Mouse (Mus musculus): ENCODE results near the gene Antxr1.

Gene Antxr1

DNA sequence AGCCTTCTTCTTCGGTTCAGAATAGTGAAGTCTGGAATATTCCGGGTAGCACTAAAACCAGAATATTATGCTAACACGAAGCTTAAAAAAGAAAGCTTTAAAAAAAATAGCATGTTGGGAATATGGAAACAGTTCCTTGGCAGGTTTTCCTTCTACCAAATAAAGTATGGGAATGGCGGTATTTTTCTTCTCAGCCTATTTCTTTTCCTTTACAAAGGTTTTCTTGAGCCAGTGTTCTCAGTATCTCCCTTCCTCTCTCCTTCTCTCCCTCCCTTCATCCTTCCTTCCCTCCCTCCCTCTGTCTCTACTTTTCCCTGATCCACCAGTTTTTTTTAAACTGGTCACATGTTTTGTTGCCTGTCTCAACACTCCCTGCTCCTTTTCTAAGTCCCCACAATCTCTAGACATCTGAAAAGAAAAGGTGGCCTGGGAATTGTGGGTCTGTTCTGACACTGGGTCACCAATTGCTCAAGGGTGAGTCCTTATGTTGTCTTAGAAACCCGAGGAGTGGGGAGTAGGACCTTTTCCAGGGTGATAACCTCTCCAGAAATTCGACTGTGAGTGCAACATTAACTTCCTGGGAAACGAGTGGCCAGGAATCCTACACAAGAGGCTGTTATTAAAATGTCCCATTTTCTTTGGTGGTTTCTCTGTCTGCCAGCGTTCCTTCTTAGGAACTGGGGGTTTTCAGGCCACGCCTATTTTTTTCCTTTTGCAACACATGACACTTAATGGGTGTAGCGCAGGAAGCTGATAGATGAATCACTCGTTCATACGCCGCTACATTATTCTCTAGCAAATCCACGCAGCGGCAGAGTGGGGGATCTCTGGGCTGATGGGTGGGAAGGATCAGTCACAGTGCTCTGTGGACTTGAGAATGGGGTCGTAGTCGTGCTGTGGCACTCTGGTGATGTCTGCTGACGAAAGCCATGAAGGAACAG lies 42.4 kb downstream of the Antxr1 start:
- no peak for DNase-seq (ENCODE audit: low spot score)

DNA sequence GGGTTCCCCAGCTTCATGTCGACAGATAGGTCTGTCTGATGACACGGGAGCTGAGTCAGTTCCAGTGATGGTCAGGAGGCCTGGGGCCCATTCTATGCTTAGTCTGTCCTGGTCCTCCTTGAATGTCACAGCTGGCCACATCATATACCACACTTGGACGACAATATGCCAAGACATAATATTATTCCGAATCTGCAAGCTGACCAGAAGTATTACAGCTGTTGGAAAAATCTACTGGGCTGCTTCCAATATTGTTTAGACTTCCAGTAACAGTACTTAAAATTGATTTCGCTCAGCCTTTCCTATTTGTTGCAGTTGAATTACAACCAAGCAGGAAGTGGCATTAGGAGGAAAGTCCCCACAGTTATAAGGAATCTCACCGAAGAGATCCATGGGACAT lies 48.4 kb downstream of the Antxr1 start:
- no peak for DNase-seq (ENCODE audit: low spot score)

DNA sequence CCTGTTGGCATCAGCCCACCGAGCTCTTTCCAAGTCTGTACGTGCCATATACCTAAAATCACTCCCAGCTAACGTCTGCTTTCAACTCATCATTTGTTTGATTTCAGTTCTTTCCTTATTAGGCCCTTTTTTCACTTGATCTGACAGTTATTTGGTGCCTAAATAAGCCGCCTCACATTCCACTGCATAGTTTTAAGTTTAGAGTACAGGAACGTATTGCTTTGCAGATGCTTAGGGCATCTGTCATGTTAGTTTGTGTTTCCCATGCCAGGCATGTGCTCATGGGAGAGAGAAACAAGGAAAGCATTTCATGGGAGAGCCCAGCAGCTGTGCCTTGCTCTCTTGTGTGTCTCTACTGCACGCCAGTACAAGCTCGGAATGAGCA lies 50.3 kb downstream of the Antxr1 start:
- DNase-seq (ENCODE audit: low spot score) = no peak

DNA sequence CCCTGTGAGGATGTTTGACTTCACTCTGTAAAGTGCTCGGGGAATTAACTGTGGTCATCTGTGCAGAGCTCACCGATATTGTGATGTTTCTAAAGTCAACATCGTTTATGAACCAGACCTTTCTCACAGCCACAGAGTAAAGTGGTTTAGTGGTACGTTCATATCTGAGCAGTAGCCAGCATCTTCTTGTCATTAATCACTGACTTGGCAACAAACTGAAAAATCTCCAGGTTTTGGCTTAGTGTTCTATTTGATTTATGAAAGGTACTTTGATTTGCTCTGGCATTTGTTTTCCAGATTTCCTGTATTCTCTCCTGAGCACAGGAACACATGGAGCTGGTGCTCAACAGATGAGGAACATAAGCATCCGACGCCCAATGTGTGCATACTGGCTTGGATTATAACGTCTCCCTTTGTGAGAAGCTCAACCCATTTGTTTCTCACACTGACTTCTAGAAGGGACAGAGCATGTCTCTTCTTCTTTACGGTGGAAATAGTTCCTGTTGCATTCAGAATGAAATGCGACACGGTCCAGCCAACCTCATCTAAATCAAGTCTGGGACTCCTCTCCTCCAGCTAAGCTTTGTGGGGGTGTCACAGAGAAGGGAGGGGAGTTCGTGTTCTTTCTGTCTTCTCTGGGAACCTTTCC lies 50.8 kb downstream of the Antxr1 start:
- DNase-seq (ENCODE audit: low spot score) = no peak

DNA sequence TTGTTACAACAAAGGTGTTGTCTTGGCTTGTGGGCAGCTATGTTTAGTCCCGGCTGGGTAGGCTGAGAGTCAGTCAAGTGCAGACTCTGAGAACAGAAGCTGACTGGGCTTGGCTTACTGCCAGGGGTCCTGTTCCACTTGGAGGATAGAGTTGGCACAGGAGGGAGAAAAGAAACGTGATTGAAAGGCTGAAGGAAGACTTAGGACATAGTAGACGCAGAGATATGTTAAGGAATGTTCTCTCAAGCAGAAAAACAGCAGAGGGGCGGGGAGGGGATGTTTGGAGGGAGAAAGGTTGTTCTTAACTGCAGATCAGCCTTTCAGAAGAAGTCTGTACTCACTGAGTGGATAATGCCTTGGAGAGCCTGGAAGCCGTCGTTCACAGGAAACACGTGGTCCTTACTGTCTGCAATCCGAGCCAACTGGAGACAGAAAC lies 53.3 kb downstream of the Antxr1 start:
- no peak for DNase-seq (ENCODE audit: low spot score)

DNA sequence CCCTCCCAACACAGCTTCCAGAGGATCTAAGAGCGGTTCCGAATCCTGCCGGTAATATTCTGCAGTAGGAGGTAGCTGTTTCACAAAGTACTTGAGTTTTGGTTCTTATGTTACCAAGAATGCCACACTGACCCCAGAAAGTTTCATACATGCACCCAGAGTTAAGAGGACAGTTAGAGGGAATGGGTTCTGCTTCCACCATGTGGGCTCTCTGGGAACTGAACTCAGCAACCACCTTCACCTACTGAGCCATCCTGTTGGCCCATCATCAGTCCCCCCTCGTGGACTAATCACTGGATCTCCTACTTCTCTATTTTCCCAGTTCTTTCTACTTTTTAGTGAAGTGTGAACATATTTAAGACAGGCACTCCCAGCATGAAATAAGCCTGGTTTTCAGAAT lies 53.9 kb downstream of the Antxr1 start:
- no peak for DNase-seq (ENCODE audit: low spot score)

DNA sequence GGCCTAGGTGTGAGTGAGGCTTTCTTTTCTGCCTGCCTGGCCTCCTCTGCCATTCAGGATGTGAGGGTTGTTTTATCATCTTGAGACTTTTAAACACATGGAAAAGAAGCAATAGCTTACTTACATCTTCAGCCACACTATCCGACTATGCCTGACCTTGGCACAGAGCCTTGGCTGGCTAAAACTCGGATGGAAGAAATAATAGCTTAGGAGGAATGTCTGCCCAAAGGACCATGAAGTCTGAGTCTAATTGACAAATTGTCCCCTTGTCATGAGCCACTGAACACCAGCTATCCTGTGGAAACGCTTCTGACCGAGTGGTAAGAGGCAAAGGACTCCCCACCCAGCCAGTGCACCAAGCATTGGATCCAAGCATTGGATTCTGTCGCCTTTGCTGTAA lies 57.5 kb downstream of the Antxr1 start:
- DNase-seq (ENCODE audit: low spot score) = no peak

DNA sequence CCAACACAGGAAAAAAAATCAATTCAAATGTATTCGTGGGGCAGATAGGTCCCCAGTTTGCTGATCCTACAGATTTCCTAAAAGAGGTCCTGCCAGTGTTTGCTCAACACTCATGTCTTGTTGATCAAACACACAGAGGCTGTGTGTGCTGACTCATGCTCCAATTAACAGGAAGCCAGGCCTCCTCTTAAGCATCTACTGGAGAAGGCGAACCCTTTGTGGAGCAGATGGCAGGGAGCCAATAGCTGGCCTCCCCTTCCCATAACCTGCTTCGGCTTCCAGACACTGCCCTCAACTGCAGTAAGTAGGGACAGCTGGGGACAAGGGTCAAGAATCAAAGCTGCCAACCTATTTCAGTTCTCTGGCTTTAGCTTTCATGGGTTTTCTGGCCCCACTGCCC lies 58.1 kb downstream of the Antxr1 start:
- DNase-seq (ENCODE audit: low spot score) = no peak

DNA sequence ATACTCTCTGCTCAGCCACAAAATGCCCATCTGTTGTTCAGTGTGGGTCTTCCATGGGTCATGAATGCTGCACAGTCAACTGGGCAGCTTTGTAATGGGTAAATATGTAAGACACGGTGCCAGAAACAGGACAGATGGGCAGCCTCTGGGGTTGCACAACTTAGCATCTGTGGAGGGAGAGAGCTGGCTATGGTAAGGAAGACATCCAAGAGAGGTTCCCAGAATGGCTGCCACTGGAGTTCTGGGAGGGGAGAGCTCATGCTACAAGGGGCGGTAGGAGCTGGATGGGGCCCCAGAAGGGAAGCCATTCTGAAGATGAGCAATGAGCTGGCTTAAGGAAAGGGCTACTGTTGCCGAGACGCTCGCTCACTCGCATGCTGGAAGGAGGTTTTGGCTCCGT lies 58.7 kb downstream of the Antxr1 start:
- no peak for DNase-seq (ENCODE audit: low spot score)

DNA sequence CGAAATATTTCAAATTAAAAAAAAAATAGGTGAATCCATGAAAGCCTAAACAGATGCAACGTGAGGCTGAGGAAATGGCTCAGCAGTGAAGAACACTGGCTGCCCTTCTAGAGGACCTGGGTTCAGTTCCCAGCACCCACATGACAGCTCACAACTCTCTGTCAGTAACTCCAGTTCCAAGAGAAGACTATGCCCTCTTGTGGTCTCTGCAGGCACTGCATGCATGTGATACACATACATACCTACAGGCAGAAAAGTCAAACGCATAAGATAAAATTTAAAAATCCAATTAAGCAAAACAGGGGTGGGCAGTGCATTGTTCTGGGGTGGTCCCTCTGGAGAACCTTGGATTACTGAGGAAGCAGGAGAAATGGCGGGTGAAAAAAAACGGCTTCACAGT lies 60.8 kb downstream of the Antxr1 start:
- DNase-seq (ENCODE audit: low spot score) = no peak

DNA sequence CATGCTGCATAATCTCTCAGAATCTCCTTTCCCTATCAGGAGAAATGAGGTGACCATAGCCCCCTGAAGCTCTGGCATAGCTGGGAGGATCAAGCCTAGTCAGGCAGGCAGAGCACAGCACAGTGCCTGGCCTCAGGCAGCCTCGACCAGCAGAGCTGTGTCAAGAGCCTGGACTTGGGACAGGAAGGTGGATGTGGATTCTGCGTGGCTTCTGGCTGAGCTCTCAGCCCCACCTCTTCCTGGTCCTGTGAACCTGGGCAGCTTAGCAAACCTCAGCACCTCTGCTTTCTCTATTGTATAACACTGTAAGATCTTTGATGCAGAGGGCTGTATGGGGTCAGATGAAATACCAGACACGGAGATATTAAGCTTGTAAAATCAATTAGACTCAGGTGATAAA lies 61.8 kb downstream of the Antxr1 start:
- no peak for DNase-seq (ENCODE audit: low spot score)

DNA sequence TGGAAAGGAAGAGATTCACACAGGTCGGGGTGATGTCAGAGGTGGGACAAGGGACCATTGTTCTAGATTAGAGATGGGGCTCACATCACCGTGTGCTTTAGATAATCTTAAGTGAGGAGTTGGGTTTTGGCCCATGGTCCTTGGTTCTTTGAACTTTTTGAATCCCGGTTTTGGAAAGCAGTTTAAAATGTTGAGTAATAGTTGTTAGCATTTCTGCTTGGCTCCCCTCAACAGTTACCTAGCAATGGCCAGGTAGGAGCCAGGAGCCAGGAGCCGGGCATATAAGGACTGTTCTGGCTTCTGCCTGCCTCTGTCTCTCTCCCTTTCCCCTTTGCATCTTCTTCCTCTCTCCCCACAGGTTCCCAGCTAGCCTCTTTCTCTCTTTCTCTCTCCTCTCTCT lies 62.5 kb downstream of the Antxr1 start:
- no peak for DNase-seq (ENCODE audit: low spot score)

DNA sequence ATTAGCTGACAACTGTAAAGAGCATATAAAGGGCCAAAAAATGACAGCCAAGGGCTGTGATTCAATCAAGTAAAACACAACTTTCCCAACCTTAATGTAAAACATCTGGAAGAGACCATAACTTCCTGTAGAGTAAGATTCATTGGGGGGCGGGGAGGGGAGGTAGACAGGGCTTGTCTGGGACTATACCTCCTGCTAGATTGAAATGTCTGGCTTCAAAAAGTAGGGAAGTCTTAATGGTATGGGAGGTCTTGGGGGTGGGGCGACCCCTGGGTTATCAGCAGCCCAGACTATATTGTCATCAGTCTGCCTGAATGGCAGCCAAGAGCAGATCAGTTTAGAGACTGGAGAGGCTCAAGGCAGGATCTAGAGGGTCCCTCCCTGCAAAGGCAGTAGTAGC lies 63.4 kb downstream of the Antxr1 start:
- no peak for DNase-seq (ENCODE audit: low spot score)

DNA sequence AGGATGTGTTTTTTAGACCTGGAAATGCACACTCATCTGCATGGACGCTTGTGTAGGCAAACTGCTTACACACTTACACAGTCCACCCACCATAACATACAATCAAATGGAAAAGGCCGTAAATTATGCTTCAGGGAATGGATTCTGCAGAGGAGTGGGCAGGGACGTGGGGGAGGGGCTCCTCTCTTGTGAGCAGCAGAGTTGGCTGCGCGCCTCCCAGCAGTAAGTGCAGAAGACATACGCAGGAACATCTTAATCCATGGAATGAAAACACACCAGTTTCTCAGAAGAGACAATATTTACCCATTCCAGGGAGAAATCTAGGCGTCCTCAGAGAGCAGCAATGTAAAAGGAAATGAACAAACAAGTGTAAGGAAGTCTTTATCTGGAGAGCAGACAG lies 65.2 kb downstream of the Antxr1 start:
- no peak for DNase-seq (ENCODE audit: low spot score)

DNA sequence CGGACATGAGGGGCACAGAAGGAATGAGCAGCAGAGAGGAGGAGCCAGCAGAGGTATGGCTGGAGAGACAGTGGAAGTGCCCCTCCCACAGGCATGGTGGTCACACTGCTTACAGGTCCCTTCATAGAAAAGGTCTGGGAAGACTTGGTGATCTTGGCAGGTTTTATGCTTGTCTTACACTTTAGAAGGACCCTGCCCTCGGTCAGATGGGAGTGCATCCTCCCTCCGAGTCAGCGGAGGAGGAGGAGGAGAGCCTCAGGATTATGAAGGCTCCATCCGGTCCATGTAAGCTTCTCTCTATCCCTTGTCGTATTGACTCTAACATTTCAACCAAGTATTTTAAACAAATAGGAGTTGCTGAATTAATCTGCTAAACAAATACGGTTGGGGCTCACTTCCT lies 65.7 kb downstream of the Antxr1 start:
- DNase-seq (ENCODE audit: low spot score) = no peak

DNA sequence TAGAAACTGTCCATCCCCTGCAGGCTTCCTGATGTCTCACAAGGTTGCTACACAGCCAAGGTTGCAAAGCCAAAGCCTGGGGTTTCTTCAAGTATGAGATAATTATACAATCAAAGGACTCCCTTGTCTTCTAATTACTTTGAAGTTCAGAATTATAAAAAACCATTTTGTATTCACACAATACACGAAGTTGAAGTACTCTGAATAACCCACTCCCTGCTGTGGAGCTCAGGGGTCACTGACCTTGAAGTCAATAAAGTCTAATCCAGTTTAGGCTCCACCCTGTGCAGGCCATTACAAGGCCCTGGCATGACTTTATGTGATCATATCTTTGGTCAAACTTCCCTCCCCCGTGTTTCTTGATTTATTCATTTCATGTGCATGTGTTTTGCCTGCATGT lies 73.0 kb downstream of the Antxr1 start:
- DNase-seq (ENCODE audit: low spot score) = no peak

DNA sequence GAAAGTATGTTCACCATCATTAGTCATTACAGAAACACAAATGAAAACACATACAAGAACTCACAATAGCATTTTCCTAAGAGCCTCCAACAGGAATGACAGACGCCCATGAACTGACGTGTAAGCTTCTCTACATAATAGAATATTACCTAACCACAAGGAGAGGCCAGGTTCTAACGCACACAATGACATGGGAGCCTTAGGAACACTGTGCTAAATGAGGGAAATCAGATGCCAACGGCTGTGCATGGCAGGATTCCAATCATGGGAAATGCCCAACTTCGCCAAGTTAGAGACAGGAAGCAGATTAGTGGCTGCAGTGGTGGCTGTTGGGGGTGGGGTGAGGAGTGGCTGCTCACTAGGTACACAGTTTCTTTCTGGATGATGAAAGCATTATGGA lies 76.6 kb downstream of the Antxr1 start:
- DNase-seq (ENCODE audit: low spot score) = no peak

DNA sequence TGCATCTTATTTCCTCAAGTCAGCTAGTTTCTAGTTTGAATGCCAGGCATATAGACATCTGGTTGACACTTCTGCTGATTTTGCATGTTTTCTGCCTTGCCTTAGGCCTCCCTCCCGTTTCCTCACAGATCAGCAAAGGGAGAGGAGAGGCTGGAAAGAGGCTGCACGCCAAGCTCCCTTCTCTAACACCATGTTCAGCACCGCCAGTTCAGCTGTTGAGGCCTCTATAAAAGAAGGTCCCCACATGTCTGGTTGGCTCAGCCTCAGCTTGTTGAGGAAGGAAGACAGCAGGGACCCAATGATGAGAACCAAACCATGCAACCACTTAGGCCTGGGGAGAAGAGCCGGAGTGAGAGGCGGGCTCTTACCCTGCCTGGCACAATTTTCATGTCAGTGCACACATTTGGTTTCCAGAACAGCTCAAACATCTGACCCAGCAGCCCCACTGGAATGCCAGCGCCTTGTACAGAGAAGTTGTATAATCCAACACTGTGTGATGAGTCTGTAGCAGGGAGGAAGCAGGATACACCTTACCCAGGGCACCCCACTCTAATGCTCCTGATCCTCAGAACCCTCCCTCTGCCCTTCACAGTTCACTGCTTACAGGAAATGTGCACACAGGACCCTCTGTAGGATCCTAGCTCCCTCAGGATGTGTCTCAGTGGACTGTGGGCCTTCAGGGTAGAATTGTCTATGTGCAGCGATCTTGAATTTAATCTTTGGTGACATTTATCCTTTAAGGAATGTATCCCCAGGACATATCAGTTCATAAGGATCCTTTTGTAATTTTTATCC lies 77.4 kb downstream of the Antxr1 start:
- DNase-seq (ENCODE audit: low spot score) = no peak

DNA sequence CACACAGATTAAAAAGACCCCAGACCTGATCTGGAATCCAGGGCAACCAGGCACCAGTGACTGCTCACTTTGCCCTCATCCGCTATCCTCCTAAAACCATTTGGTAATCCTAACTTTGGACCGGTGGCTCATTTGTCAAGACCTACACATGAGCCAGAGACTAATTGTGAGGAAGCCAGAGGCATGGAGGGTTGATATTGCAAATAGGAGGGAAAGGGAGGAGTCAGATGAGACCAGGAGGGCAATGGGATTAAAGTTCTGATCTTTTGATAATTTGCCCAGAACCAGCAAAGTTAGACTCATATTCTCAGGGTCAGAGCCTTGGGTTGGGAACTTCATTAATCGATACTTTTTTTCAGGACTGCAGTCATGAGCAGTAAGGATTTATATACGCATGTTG lies 78.2 kb downstream of the Antxr1 start:
- DNase-seq (ENCODE audit: low spot score) = no peak

DNA sequence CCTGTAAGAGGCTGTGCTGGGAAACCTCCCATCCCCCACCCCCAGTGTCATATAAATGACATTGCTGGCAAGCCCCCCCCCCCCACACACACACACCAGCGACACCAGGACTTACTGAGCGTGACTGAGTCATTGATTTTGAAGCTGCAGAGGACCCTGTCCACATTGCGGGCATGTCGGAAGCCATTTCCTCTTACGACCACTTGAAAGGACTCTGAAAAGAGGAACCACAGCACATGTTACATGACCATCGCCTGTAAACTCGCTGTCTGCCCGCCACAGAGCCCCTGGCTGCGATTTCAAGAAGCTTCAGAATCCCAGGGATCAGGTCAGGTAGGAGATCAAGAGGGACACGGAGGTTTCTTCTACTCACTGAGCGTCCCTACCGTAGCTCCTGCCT lies 80.0 kb downstream of the Antxr1 start:
- DNase-seq (ENCODE audit: low spot score) = no peak

DNA sequence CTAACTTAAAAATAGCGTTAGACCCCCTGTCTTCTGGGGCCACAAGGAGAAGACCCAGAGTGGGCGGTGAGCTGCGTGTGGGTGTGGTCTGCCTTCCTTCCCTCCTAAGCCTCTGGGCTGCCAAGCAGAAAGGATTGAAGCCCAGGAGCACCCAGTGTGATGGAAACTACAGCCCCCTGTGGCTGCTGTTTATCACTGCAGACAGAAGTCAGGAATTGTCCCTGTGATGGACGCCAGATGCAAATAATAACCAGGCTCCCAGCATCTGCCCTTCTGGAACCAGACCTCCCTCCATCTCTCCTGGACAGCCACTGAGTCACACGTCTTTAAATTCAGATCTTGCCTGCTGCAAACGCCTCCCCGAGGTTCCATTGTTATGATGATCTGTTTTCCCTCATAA lies 80.9 kb downstream of the Antxr1 start:
- DNase-seq (ENCODE audit: low spot score) = no peak

DNA sequence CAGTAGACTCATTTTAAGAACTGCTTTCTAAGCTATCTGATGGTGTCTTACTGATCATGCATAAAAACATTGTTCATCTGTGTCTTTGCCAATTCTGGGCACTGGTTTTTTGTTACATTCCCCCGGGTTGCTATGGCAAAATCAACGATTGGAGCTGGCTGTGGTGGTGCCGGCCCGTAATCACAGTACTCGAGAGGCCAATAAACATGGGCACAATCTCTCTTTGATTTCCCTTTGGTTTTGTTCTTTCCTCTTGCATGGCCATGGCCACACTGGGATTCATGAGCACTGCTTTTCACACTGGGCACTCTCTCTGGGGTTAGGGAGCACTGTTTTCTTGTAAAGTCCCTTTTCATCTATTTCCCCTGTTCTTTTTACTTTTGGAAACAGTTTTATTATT lies 83.9 kb downstream of the Antxr1 start:
- DNase-seq (ENCODE audit: low spot score) = no peak

DNA sequence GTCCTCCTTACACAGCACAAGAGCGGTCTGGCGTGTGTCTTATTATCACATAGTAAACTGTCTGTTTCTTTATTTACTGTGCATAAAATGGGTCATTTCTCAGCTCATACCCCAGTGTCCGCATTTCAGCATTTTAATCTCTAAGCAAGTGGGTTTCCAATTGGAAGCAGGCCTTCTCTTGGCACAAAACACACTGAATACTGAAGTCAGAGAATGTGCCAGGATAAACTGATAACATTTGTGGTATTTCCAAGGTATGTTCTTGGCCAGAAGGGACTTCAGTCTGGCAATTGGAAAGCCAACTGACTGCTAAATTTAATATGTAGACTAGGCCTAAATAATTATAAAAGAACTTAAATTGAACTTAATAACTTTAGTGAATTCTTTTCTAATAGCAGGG lies 84.9 kb downstream of the Antxr1 start:
- DNase-seq (ENCODE audit: low spot score) = no peak

All from urinary bladder, postnatal 10 days (tissue).